Mouse (Mus musculus) embryonic stem cell, embryonic (primary cell): ENCODE data around the gene Etv2.

Experiments used
- CTCF ChIA-PET, 4 experiments: fragments of 300-600 bp in 2 of 4; fragments of 350-600 bp in 2 of 4; sonication (Branson Sonifier 250); formaldehyde crosslinking; loops; one replicate each; lab custom pipeline; 2022; ENCODE audit warnings: inconsistent platforms in 2 of 4; lab: Charles Lee
- POLR2A ChIA-PET, 4 experiments: fragments of 300-600 bp in 2 of 4; fragments of 350-600 bp in 2 of 4; sonication (Branson Sonifier 250); formaldehyde crosslinking; loops; one replicate each; lab custom pipeline; 2022; ENCODE audit warnings: antibody characterized with exemption in 4 of 4, inconsistent platforms in 1 of 4; lab: Charles Lee

The Etv2 gene

DNA sequence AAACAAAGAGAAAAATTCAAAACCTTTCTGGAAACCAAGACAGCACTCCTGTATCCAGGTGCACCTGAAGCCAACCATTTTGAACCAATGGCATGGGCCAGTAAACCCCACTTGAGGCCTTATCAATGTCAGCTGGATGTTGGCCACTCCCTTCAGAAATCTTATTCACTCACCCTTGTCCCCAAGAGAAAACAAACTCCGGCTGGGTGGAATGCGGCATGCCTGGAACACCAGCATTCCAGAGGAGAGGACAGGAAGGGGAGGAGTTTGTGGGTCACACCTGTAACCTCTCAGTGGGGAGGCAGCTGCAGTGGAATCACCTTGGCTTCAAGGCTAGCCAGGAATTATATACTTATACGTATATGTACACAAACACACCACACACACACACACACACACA lies 33.1 kb downstream of the Etv2 start:
- ChIA-PET CTCF (interaction anchor here (0.6 to 4.4 kb wide), 13 partner anchors 11 to 507 kb away, joined by 3 to 29 read pairs (median 4); partner anchors contain the start of genes Upk1a (in 2 of the 4) and Cox6b1 (in 1 of the 4)), POLR2A (interaction anchor here (0.6 to 5.3 kb wide), 37 partner anchors 9 to 322 kb away, joined by 3 to 85 read pairs (median 4); partner anchors contain the start of genes Kmt2b (in 3 of the 4), Cox6b1 (in 2 of the 4), Hspb6 (in 2 of the 4) and Proser3 (in 2 of the 4))

DNA sequence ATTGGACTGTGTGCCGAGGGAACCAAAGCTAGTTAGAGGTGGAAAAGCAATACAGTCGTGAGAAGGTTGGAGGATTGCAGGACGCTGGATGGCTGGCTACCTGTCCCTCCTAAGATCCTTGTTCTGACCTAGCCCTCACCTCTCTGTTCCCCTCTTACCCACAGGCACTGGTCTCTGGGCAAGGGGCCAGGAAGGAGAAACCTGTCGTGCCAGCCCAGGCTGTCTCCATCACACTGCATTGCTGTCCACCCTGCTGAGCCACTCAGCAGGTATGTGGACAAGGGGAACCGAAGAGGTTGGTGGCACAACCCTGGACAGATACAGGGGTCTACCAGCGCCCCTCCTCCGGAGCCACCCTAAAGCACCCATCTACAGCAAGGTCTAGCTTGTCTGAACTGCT lies 35.0 kb downstream of the Etv2 start:
- CTCF ChIA-PET = interaction anchor here in 1 of 4 experiments (1.1 to 1.4 kb wide), 2 partner anchors 13 to 33 kb away, joined by 3 to 5 read pairs; partner anchors contain the start of gene Upk1a

DNA sequence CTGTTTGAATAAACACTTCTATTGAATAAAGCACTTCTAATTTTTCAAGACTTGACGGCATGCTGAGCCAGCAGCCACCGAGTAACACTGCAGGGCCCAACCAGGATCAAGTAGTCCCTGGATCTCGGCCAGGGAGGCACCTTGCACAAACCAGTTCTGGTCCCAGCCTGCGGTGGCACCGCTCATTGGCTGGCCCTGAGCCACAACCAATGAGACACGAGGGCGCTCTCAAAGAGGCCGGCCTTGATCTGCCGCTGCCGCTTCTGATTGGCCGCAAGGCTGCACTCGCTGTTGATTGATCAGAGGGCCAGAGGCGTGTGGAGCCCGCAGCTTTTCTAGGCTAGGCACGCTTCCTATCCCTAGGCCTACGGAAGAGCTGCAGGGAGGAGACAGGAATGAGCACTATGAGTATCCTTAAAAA lies 35.7 kb downstream of the Etv2 start:
- CTCF ChIA-PET = interaction anchor here in 2 of 4 experiments (0.6 to 1.4 kb wide), 3 partner anchors 12 to 34 kb away, joined by 3 to 5 read pairs (median 5); partner anchors contain the start of gene Upk1a (in 1 of the 2)
- POLR2A ChIA-PET = interaction anchor here in 2 of 4 experiments (0.9 to 7.1 kb wide), 7 partner anchors 8 to 47 kb away, joined by 3 to 85 read pairs (median 9); partner anchors contain the start of genes Kmt2b (in 2 of the 2), Hspb6 (in 1 of the 2) and Proser3 (in 1 of the 2)

More for the DNA sequence above, 35.0 kb downstream of the Etv2 start:
- POLR2A ChIA-PET = interaction anchor here (0.6 to 7.1 kb wide), 12 partner anchors 8 to 631 kb away, joined by 3 to 85 read pairs (median 6); partner anchors contain the start of genes Kmt2b (in 2 of the 4), Hspb6 (in 1 of the 4), Proser3 (in 1 of the 4) and Upk1a (in 1 of the 4)

DNA sequence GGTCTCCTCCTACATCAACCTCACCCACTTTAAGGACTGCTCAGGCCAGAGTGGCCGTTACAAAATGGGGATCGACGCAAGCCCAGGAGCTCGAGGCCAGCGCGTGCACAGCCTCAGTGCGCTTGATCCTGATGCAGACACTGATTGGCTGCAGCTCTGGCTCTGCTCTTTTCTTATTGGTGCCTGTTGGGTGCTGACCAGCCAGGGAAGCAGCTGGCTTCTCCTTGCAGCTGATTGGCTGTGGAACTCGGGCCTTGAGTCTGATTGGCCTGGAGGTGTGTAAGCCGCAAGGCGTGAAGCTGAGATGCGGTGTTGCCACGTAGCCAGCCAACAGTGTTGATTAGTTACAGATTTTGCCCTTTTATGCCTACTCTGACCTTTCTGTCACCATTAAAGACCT lies 36.9 kb downstream of the Etv2 start, which contains the start of gene Zbtb32:
TSS of gene Zbtb32 (minus strand) at position 124 of the 400 bp plus-strand sequence.
- POLR2A ChIA-PET = interaction anchor here in 3 of 4 experiments (0.5 to 7.1 kb wide), 13 partner anchors 9 to 318 kb away, joined by 3 to 45 read pairs (median 4); partner anchors contain the start of genes Kmt2b (in 3 of the 3), Cox6b1 (in 1 of the 3), Hspb6 (in 1 of the 3) and Proser3 (in 1 of the 3)
- CTCF ChIA-PET = interaction anchor here in 3 of 4 experiments (0.6 to 2.0 kb wide), 10 partner anchors 9 to 375 kb away, joined by 3 to 11 read pairs (median 4); partner anchors contain the start of genes Kmt2b (in 2 of the 3), Fam187b (in 1 of the 3) and Lsr (in 1 of the 3)

DNA sequence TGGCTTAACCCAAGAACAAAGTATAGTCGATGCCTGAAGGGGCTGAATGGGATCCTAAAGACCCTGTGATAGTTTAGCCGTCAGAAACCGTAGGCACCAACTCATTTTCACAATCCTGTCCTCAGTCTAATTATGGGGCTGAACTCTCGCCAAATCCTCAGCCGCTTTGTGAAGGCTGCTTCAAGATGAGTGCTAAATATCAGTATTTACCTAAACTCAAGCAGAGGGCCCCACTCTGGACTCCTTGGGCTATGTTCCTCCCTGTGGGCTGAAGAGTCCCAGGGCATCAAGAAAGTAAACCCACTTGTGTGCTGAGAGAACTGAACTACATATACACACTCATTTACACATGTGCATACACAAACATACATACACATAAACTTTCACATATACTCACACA lies 38.8 kb downstream of the Etv2 start:
- ChIA-PET POLR2A (interaction anchor here in 3 of 4 experiments (0.7 to 7.1 kb wide), 7 partner anchors 8 to 104 kb away, joined by 3 to 45 read pairs (median 4); partner anchors contain the start of genes Gm49396 (in 1 of the 3), Kmt2b (in 1 of the 3), Proser3 (in 1 of the 3) and Psenen (in 1 of the 3)), CTCF (interaction anchor here in 3 of 4 experiments (0.8 to 1.4 kb wide), 3 partner anchors 11 to 18 kb away, joined by 3 to 7 read pairs (median 3); no protein-coding TSS in a partner anchor)

DNA sequence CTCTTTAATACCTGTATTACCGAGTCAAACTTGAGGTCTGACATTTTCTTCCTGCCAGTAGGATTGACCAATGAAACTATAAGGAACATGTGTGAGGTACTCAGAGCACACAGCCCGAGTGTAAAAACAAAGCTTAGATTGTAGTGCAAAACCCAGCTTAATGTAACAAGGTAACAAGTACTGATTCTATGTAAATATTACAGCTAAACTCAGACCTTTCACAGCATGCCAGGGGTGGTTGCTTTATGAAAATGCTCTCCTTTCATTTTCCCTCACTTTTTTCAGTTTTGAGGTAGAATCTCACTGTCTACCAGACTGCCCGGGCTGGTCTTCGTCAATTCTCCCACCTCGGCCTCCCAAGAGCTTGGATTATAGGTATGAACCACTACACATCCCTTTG lies 39.6 kb downstream of the Etv2 start:
- POLR2A ChIA-PET = interaction anchor here in 3 of 4 experiments (0.6 to 7.1 kb wide), 9 partner anchors 8 to 1112 kb away, joined by 3 to 45 read pairs (median 3); partner anchors contain the start of genes Gm49396 (in 1 of the 3), Proser3 (in 1 of the 3), Psenen (in 1 of the 3) and U2af1l4 (in 1 of the 3)
- CTCF ChIA-PET = interaction anchor here in 3 of 4 experiments (0.8 to 1.4 kb wide), 5 partner anchors 12 to 19 kb away, joined by 3 to 7 read pairs (median 5); partner anchors contain the start of gene Upk1a (in 1 of the 3)

DNA sequence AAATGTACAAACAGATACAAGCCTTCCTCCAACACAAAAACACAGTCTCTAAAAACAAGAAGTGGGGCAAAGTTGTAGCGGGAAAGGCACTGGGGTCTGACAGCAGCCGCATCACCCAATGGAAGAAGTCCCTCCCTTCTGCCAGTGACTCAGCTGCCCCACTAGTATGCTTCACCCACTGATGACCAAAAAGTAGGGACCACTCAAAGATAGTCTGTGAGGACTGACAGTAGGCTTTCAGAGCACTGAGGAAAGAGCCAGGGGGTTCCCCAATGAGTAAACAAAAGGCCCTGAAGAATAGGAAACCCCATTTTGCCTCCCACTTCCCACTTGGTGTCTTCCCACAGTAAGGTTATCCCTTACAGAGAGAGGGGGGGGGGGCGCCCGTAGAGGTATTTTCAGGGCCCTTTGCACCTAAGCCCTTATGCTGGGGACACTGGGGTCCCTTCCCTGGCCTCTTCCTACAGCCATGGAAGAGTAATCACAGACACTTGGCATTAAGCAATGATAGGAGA lies 41.1 kb downstream of the Etv2 start:
- CTCF ChIA-PET = interaction anchor here in 2 of 4 experiments (0.7 to 6.8 kb wide), 2 partner anchors 13 to 14 kb away, joined by 3 to 43 read pairs; no protein-coding TSS in a partner anchor

DNA sequence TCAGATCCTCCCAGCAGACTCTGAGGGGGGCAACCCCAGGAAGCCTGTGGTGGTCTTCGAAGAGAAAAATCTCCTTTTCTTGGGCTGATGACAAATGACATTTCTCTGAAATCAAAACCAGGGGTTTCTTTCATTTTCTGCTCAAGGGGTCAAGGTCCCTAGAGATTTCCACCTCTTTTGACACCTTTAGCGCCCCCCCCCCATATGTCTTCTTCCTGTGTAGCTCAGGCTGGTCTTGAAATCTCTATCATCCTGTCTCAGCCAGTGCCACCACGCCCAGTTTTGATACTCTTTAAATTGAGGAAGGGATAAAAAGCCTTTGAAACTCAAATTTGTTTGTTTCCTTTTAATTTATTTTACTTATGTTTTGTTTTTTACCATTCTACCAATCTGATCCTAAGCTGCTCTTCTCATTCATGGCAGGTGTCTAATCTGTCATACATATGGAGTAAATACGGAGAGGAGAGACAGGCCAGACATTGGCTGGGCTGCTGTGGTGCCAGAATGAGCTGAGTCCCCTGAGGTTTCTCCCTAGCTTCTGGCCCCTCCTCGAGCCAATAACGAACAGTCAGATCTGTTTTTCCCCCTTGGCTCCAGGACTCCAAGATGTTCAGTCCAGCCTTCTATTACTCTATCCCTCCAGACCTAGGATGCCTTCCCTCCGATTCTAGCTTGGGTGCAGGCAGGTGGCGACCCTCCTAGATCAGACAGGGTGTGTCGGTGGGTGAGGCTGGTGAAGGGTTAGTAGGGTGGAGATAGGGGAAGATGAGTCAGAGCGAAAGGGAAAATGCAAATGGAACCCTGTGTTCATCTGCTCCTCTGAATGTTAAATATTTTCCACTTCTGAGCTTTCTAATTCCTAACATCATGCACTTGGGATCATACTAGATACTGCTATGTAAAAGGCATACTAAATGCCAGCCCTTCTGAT lies 41.8 kb downstream of the Etv2 start:
- ChIA-PET CTCF (interaction anchor here (0.7 to 6.8 kb wide), 4 partner anchors 14 to 266 kb away, joined by 3 to 43 read pairs (median 7); no protein-coding TSS in a partner anchor), POLR2A (interaction anchor here in 3 of 4 experiments (0.6 to 8.4 kb wide), 13 partner anchors 9 to 76 kb away, joined by 3 to 85 read pairs (median 5); partner anchors contain the start of genes Cox6b1 (in 1 of the 3) and Upk1a (in 1 of the 3))

More for the DNA sequence above, 41.1 kb downstream of the Etv2 start:
- POLR2A ChIA-PET = interaction anchor here in 3 of 4 experiments (0.7 to 8.4 kb wide), 7 partner anchors 8 to 75 kb away, joined by 3 to 85 read pairs (median 14); partner anchors contain the start of gene Upk1a (in 1 of the 3)

DNA sequence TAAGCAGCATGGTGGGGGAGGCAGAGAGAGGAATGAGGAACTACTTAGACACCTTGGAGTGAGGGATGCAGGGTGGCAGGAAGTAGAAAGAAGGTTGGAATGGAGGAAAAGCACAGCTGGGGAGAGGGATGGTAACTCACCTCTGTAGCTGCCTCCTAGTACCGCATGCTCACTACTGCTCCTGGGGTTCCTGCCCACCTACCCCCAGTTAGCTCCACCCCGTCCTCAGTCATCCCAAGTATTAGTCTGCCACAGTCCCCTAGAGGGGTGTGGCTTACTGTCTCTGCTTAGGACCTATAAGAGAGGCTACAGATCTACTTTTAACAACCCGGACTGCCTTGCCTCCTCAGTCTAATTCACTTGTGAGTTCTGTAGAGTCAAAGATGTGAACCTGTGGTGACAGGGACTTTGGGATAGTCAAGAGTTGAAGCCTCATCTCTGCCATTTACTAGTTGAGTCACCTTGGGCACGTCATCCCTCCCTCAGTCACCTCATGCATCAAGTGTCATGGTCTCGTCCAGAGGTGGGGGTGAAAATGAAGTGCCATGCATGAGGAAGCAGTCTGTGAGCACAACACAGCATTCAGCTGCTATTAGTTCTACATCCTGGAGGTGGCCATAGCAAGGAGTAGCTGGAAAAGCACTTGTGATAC lies 42.8 kb downstream of the Etv2 start:
- POLR2A ChIA-PET = interaction anchor here in 3 of 4 experiments (0.5 to 8.4 kb wide), 17 partner anchors 8 to 158 kb away, joined by 3 to 85 read pairs (median 6); partner anchors contain the start of genes Cox6b1 (in 2 of the 3), Haus5 (in 1 of the 3), Hspb6 (in 1 of the 3) and Proser3 (in 1 of the 3)
- CTCF ChIA-PET = interaction anchor here in 3 of 4 experiments (0.5 to 6.8 kb wide), 9 partner anchors 13 to 409 kb away, joined by 3 to 43 read pairs (median 5); partner anchors contain the start of gene Cox7a1 (in 1 of the 3)

DNA sequence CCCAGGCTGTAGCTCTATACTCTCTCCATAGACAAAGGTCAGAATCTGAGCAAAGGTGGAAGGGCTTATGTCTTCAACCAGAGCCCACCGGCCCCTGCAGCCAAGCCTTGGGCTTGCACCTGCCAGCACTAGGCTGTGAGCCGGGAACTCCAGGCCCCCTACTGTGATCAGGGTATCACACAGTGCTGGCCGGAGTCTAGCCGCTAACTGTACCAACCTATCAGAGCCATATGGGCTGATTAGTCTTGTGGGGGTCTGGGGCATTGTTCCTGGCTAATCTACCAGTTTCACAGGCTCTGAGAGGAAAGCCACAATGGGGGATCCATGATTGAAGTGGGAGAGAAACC lies 44.1 kb downstream of the Etv2 start:
- ChIA-PET CTCF (interaction anchor here in 3 of 4 experiments (1.0 to 6.8 kb wide), 9 partner anchors 11 to 407 kb away, joined by 3 to 43 read pairs (median 9); partner anchors contain the start of genes Cox7a1 (in 1 of the 3) and Upk1a (in 1 of the 3)), POLR2A (interaction anchor here (0.8 to 8.4 kb wide), 19 partner anchors 8 to 311 kb away, joined by 3 to 85 read pairs (median 4); partner anchors contain the start of genes Cox6b1 (in 2 of the 4), Thap8 (in 1 of the 4), Upk1a (in 1 of the 4) and Wdr62 (in 1 of the 4))

DNA sequence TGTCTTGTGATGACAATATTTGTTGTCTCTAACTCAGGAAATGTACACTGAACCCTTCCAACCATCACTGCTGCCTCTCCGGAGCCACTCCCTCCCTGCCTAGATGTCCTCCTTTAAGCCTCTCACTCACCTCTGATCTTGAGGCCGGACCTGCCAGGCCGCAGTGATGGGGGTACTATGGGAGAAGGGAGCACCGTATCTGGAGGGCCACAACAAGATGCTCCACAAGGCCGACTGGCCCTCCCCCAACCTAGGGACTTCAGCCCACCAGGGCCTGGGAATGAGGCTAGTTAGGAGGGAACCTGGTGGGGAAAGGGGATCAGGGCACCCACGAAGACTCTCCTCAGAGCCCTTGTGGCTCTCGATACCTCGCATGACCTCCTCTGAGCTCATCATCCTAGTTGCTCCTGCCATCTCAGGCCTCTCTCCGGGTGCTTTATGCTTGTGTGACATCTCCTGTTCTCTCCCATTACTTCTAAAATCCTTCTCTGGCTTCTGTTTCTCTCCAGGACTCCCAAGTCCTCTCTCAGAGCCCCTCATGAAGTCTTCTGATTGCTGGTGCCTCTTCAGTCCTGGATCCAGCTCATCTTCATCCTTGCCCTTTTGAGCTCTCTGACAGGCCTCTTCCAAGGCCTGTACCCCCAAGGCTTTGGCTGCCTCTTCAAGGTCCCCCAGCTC lies 44.6 kb downstream of the Etv2 start:
- CTCF ChIA-PET = interaction anchor here (0.5 to 6.8 kb wide), 9 partner anchors 12 to 349 kb away, joined by 3 to 43 read pairs (median 7); partner anchors contain the start of gene Upk1a (in 1 of the 4)
- POLR2A ChIA-PET = interaction anchor here in 3 of 4 experiments (0.8 to 8.4 kb wide), 15 partner anchors 9 to 311 kb away, joined by 3 to 85 read pairs (median 4); partner anchors contain the start of genes Thap8 (in 2 of the 3), Wdr62 (in 2 of the 3), Cox6b1 (in 1 of the 3) and Upk1a (in 1 of the 3)

DNA sequence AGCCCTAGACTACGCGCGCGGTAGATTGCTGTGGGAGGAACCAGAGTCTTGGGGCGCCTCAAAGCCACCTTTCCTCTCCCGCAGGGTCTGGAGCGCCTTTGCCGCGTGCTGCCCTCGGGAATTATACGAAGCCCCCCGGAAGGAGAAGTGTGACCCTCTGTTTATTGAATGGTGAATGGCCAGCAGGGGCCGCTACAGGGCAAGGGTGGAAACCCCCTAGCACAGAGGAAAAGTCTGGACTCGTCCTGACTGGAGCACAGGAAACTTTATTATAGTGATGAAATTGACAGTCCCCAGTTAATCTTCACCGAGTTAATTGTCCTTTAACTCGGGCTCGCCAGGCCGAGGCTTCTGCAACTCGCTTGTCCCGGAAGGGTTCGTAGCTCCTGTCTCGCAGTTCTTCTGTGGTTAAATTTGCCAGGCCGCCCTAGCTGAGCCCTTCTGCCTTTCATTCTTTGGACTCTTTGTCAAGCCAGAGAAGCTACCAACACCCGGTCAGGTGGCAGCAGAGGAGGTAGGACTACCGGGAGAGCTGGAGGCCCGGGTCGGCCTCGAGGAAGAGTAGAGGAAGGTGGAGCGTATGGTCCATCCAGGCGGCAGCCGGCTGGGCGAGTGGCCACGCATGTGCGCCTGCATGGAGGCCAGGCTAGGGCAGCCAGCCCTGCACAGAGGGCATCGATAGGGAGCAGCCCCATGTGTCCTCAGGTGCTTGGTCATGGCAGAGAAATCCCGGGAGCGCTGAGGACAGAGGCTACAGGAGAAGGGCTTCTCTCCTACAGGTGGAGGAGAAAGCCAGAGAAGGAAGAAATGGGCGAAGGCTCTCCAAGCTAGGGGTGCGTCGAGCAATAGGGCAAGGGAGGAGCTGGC lies 46.0 kb downstream of the Etv2 start:
- POLR2A ChIA-PET = interaction anchor here (0.6 to 12.5 kb wide), 36 partner anchors 8 to 367 kb away, joined by 3 to 149 read pairs (median 5); partner anchors contain the start of genes Wdr62 (in 3 of the 4), Zbtb32 (in 3 of the 4), Cox6b1 (in 2 of the 4) and Gm49396 (in 2 of the 4)
- CTCF ChIA-PET = interaction anchor here (0.5 to 6.8 kb wide), 22 partner anchors 9 to 508 kb away, joined by 3 to 43 read pairs (median 3); partner anchors contain the start of genes Zbtb32 (in 2 of the 4) and Upk1a (in 1 of the 4)

DNA sequence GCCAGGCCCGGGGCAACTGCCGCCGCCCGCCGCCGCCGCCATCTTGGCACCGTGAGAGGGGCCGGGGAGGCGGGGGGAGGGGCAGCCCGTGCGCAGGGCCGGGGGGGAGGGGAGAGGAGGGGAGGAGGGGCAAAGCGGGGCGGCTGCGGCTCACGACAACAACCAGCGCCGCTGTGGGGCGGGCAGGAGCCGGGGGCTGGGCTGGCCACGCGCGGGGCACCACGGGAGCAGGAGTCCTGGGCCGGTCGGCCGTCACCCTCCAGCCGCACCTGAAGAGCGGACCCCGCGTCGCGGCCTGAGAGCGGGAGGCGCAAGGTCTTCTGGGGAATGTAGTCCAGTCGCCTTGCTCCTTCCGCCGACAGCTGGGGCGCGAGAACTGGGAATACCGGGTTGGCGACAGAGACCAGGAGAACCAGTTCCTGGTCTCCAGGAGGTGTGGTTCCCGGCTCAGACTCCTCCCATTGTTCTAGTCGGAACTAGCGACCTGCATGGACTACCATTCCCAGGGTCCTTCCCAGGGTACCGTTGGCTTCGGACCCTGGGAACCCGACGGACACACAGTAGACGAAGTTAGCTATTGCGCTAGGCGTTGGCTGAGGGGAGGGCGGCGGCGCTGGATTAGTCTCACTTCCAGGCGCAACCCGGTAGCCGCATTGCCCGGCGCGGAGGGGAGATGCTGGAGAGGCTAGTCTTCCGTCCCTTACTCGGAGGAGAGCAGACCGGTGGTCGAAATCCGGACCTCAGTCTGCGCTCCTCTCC lies 46.8 kb downstream of the Etv2 start, which contains the start of gene Kmt2b:
TSS of gene Kmt2b (minus strand) at position 51 of the 759 bp plus-strand sequence.
- ChIA-PET POLR2A (interaction anchor here (0.5 to 12.5 kb wide), 40 partner anchors 9 to 368 kb away, joined by 3 to 149 read pairs (median 5); partner anchors contain the start of genes Wdr62 (in 3 of the 4), Zbtb32 (in 3 of the 4), Cox6b1 (in 2 of the 4) and Gm49396 (in 2 of the 4)), CTCF (interaction anchor here (0.6 to 6.8 kb wide), 17 partner anchors 9 to 509 kb away, joined by 3 to 43 read pairs (median 5); partner anchors contain the start of genes Zbtb32 (in 2 of the 4) and Upk1a (in 1 of the 4))
